Mouse (Mus musculus) forebrain, embryonic 12.5 days (tissue): ENCODE data around the gene Rpl21. TPM values are rescaled to one million over a fixed set of nuclear protein-coding genes. Genes with fewer than 3 reads are reported as not detected.

Source experiments
- ATAC-seq: fragments of 200-750 bp; cut with Nextera tagmentation; 2 replicates; pipeline ENCODE4 v1.8.0; 2017; ENCODE audit warnings: moderate TSS enrichment; ENCODE audit not compliant: low FRiP score
- H3K27ac ChIP-seq: fragments of 300-500 bp; sonication (generic); 2 replicates; pipeline ENCODE4 v1.5.1; 2016; ENCODE audit warnings: mild to moderate bottlenecking
- H3K27me3 ChIP-seq: fragments of 300-500 bp; sonication (generic); 2 replicates; pipeline ENCODE4 v1.6.1; 2016; ENCODE audit warnings: mild to moderate bottlenecking
- H3K36me3 ChIP-seq: fragments of 300-500 bp; sonication (generic); replicated peaks from 2 replicates; pipeline ENCODE4 v1.6.1; 2016; ENCODE audit warnings: mild to moderate bottlenecking
- H3K4me1 ChIP-seq: fragments of 300-500 bp; sonication (generic); 2 replicates; pipeline ENCODE4 v1.6.1; 2016
- H3K4me2 ChIP-seq: fragments of 300-500 bp; sonication (generic); 2 replicates; pipeline ENCODE4 v1.6.1; 2016; ENCODE audit warnings: mild to moderate bottlenecking, moderate library complexity
- H3K4me3 ChIP-seq: fragments of 300-500 bp; sonication (generic); replicated peaks from 2 replicates; pipeline ENCODE4 v1.5.1; 2016; ENCODE audit warnings: mild to moderate bottlenecking
- H3K9ac ChIP-seq: fragments of 300-500 bp; sonication (generic); 2 replicates; pipeline ENCODE4 v1.6.1; 2016; ENCODE audit warnings: mild to moderate bottlenecking
- H3K9me3 ChIP-seq: fragments of 300-500 bp; sonication (generic); 2 replicates; pipeline ENCODE4 v1.6.1; 2016
- WGBS: fragments of 180-500 bp; shearing (Covaris S2); methylation state at CpG from one replicate; pipeline ENCODE4 v1.1.7; 2016; 5-methylcytosine and 5-hydroxymethylcytosine counted together
- polyA plus RNA-seq: library from polyadenylated mRNA; unstranded; fragments of >200 nt; fragmentation: Nextera tagmentation; extraction: Ambion mirVana; gene quantifications from 2 replicates; pipeline ENCODE4 v1.2.1, GENCODE M21; 2016

The Rpl21 gene
- 413 and 432 TPM in 2 replicates for polyA plus RNA-seq

GRCm38 (mm10) chr5:146832769-146833448, at the start of gene Rpl21:
Rpl21 (plus strand) TSS chr5:146832890.
- Histone ChIP-seq H3K9me3 (no peaks in the 10 kb centered on the region), H3K4me3 (peak within 1 kb of the TSS; percentile 88), H3K9ac (peak within 1 kb of the TSS; percentile 94), H3K36me3 (peaks cover 39% of the 10 kb centered on the region), H3K27ac (peak within 1 kb of the TSS; percentile 86), H3K27me3 (no peaks in the 10 kb centered on the region), H3K4me2 (peak within 1 kb of the TSS; percentile 76), H3K4me1 (peaks cover 17% of the 10 kb centered on the region)
- under 1% methylated on average over 59 of the region's 60 CpGs for WGBS
- peak; percentile 99 for ATAC-seq

- H3K4me3 ChIP-seq, result no peak overlapping the region
- WGBS, result 90% methylated on average over 10 of the region's 10 CpGs
- no peak for ATAC-seq
Observed at GRCm38 (mm10) chr5:146783300-146783699, 49.4 kb upstream of the Rpl21 start.

DNA sequence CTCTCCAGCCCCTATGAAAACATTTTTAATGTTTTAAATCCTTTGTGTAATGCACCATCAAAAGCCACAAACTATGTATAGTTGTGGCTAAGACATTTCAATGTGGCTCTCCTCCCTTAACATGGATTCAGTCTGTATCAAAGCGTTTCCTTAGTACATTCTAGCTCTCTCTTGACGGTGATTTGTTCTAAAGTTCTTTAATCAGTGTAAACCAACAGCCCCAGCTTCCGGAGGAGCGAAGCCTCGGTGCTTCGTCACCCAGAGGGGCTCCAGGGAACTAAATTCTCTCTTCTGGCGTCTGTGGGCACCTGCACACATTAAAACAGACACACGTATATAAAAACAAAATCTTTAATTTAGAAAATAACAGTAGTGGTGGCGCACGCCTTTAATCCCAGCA, 48.8 kb upstream of the Rpl21 start:
- no peak overlapping the region for H3K4me3 ChIP-seq
- peaks cover 6% of the 10 kb centered on the region; the same call in 1 of the 2 replicates for H3K4me1 ChIP-seq
- no peak for ATAC-seq
- H3K9ac ChIP-seq, result no peak overlapping the region
- no peaks in the 10 kb centered on the region for H3K27me3 ChIP-seq
- no peaks in the 10 kb centered on the region for H3K9me3 ChIP-seq
- WGBS, result 97% methylated on average over 10 of the region's 10 CpGs
- no peak overlapping the region for H3K27ac ChIP-seq
- no peaks in the 10 kb centered on the region for H3K36me3 ChIP-seq
- H3K4me2 ChIP-seq, result no peak overlapping the region

More at GRCm38 (mm10) chr5:146783300-146783699, 49.4 kb upstream of the Rpl21 start:
- Histone ChIP-seq H3K4me2 (no peak overlapping the region), H3K9me3 (no peaks in the 10 kb centered on the region), H3K9ac (no peak overlapping the region), H3K4me1 (peaks cover 6% of the 10 kb centered on the region; the same call in 1 of the 2 replicates), H3K27me3 (no peaks in the 10 kb centered on the region), H3K36me3 (no peaks in the 10 kb centered on the region), H3K27ac (no peak overlapping the region)

DNA sequence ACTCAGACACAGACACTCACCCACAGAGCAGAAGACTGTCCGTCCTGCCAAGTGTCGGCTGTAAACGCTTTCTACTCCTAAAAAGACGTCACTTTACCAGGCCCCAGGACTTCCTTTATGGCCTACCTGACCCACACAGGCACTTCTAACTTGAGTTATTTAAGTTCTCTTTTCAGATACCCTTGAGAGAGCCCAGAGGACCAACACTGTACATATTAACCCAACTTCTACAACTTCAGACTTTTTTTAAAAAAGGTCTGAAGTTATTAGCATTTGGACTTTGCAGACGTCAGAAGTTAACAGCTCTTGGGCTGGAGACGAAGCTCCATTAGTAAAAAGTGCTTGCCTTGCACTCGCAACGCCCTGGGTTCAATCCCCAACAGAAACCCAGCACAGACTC, 46.6 kb upstream of the Rpl21 start:
- H3K27me3 ChIP-seq, result no peaks in the 10 kb centered on the region
- no peak for ATAC-seq
- no peak overlapping the region for H3K4me2 ChIP-seq
- 91% methylated on average over 8 of the region's 8 CpGs for WGBS
- H3K9ac ChIP-seq, result no peak overlapping the region
- H3K36me3 ChIP-seq, result no peaks in the 10 kb centered on the region
- H3K9me3 ChIP-seq, result no peaks in the 10 kb centered on the region
- H3K4me1 ChIP-seq, result peaks cover 20% of the 10 kb centered on the region
- H3K27ac ChIP-seq, result no peak overlapping the region
- H3K4me3 ChIP-seq, result no peak overlapping the region

DNA sequence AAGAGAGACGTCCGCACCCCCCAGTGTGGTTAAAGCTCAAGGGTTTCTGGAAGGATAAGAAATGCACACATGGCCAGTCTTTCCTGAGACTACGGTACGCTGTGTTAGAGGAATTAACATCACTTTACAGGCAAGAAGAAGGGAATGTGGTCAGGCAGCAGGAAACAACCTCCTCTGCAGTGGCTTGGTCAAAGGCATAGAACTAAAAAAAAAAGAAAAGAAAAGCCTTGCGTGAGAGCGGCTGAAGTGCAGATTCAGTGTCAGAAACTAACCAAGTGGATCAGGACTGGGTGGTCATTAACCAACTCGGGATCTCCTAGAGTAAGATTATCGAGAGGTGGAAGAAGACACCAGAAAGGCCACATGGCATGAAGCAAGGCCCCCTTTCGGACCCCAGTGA, 43.3 kb upstream of the Rpl21 start:
- Histone ChIP-seq H3K36me3 (no peaks in the 10 kb centered on the region), H3K9ac (no peak overlapping the region), H3K9me3 (no peaks in the 10 kb centered on the region), H3K4me1 (peaks cover 43% of the 10 kb centered on the region), H3K27ac (no peak overlapping the region), H3K4me2 (no peak overlapping the region), H3K27me3 (no peaks in the 10 kb centered on the region), H3K4me3 (no peak overlapping the region)
- no peak for ATAC-seq
- WGBS, result 85% methylated on average over 9 of the region's 9 CpGs

- Histone ChIP-seq H3K4me2 (no peak overlapping the region), H3K36me3 (no peaks in the 10 kb centered on the region), H3K4me1 (peaks cover 39% of the 10 kb centered on the region), H3K27me3 (no peaks in the 10 kb centered on the region), H3K4me3 (no peak overlapping the region), H3K27ac (no peak overlapping the region), H3K9ac (no peak overlapping the region), H3K9me3 (no peaks in the 10 kb centered on the region)
- WGBS, result 77% methylated on average over 8 of the region's 8 CpGs
- no peak for ATAC-seq
Observed at GRCm38 (mm10) chr5:146790944-146791343, 41.7 kb upstream of the Rpl21 start.

DNA sequence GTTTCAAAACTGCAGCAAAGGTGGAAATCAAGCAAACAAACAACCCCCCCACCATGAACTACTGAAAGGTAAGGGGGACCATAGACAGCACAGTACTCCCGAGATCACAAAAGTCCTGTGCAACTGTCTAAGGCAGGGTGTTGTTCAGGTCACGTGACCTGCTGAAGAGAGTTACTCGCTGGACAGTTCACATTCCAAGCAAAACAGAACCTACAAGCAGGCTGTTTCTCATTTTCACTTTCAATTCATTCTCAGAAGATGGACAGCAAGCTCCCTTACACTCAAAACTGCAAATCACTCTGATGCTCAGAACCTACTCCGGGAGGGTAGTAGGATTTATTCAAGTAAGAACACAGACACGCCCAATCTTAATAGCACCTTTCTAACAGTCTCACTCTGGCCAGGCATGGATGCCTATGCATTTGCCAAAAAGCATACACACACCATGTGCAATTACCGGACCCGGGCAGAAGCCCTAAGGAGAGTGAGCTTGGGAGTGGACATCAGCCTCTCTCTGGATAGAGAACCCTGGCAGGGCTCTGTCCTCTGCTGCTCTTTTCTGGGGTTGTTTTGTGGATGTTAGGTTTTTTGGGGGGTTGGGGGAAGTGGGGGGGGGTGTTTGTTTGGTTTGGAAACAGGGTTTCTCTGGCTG, 40.4 kb upstream of the Rpl21 start:
- no peak overlapping the region for H3K4me2 ChIP-seq
- 80% methylated on average over 7 of the region's 7 CpGs for WGBS

DNA sequence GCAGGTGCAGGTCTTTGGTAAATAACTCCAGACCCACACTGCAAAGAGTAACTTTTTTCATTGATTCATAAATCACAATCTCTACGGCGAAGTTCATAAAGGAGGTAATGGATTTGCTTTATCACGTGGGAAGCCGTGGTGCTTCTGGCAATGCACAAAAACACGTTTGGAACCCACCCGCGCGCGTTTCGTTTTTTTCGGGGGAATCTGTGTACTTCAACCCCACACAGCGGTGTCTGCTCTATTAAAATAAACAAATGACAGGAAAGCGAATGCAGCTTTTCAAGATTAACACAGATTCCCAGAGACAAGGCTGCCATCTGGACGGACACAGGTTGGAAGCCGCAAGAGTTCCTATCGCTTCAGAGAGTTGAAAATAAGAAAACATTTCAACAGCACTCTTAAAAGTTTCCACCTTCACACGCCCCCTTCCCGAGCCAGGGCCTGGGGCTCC, 39.0 kb upstream of the Rpl21 start:
- 8% methylated on average over 18 of the region's 18 CpGs for WGBS
- Histone ChIP-seq H3K4me1 (peaks cover 42% of the 10 kb centered on the region), H3K27me3 (no peaks in the 10 kb centered on the region), H3K27ac (peak overlapping the region; percentile 90), H3K4me3 (peak overlapping the region; percentile 95), H3K9ac (peak overlapping the region; percentile 93), H3K36me3 (no peaks in the 10 kb centered on the region), H3K9me3 (no peaks in the 10 kb centered on the region), H3K4me2 (peak overlapping the region; percentile 83)
- no peak for ATAC-seq

More for the DNA sequence above, 40.4 kb upstream of the Rpl21 start:
- H3K27ac ChIP-seq, result no peak overlapping the region
- no peak for ATAC-seq
- H3K27me3 ChIP-seq, result no peaks in the 10 kb centered on the region
- no peaks in the 10 kb centered on the region for H3K36me3 ChIP-seq
- no peaks in the 10 kb centered on the region for H3K9me3 ChIP-seq
- peaks cover 39% of the 10 kb centered on the region for H3K4me1 ChIP-seq
- H3K4me3 ChIP-seq, result no peak overlapping the region
- H3K9ac ChIP-seq, result no peak overlapping the region

DNA sequence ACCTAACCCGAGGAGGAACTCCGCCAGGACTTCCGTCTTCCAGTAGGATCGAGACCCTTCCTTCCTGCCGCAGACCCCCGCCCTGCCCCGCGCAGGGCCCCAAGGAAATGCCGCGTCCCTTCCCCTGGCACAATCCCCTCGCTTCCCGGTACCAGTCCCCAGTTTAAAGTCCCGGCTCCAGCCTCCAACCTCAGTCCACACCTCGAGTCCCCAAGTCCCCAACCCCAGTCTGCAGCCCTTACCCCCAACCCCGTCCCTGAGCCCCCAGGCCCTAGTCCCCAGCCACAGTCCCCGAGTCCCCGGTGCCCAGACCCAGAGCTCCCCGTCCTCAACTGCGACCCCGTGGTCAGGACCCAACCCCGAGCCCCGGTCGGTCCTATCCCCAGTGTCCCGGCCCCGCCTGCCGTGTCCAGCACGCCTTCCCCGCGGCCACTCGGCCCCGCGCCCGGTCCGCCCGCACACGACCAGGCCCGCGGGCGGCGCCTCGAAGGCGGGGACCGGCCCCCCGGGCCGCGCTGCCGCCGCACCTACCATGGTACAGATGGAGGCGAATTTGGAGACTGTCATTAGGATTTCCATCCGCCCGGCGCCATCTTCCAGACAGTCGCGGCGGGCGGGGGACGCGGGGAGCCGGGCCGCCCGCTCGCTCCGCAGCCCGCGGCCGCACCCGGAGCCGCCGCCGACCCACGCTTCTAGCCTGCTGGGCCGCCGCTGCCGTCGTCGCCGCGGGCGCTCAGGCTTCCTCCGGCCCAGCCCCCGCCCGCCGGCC, 38.4 kb upstream of the Rpl21 start:
- Histone ChIP-seq H3K4me2 (peak overlapping the region; percentile 83), H3K4me3 (peak overlapping the region; percentile 95), H3K4me1 (peaks cover 41% of the 10 kb centered on the region), H3K36me3 (no peaks in the 10 kb centered on the region), H3K27me3 (no peaks in the 10 kb centered on the region), H3K27ac (peak overlapping the region; percentile 90), H3K9ac (peak overlapping the region; percentile 93), H3K9me3 (no peaks in the 10 kb centered on the region)
- under 1% methylated on average over 75 of the region's 83 CpGs for WGBS
- peak; percentile 73 for ATAC-seq

GRCm38 (mm10) chr5:146794853-146795252, 37.8 kb upstream of the Rpl21 start, which contains the start of gene Usp12:
Usp12 (minus strand) TSS chr5:146795006.
- Histone ChIP-seq H3K27me3 (no peaks in the 10 kb centered on the region), H3K4me3 (peak within 1 kb of the TSS; percentile 95), H3K9me3 (no peaks in the 10 kb centered on the region), H3K4me1 (peaks cover 37% of the 10 kb centered on the region), H3K9ac (peak within 1 kb of the TSS; percentile 93), H3K27ac (peak within 1 kb of the TSS; percentile 90), H3K4me2 (peak within 1 kb of the TSS; percentile 83), H3K36me3 (no peaks in the 10 kb centered on the region)
- 1% methylated on average over 28 of the region's 51 CpGs for WGBS
- ATAC-seq, result peak; percentile 97

DNA sequence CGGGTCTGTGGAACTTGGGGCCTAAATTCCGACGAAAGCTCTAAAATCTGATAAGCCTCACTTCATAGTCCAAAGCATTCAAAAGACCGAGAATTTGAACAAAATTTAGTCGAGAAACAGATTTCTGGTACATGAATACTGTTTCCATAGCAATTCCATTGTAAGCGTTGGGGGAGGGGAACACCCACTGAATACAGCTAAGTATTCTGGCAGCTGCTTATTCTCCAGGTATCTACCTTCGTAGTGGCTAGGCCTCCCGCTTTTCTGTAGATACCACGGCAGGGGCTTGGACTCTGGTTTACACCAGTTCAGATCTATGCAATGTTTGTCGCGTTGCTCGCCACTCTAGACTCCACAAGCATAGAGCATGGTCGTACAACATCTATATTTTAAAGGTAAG, 37.0 kb upstream of the Rpl21 start:
- peaks cover 32% of the 10 kb centered on the region for H3K4me1 ChIP-seq
- no peaks in the 10 kb centered on the region for H3K9me3 ChIP-seq
- ATAC-seq, result no peak
- no peak overlapping the region for H3K27ac ChIP-seq
- H3K4me3 ChIP-seq, result no peak overlapping the region
- no peaks in the 10 kb centered on the region for H3K36me3 ChIP-seq
- no peak overlapping the region for H3K9ac ChIP-seq
- 68% methylated on average over 13 of the region's 13 CpGs for WGBS
- no peak overlapping the region for H3K4me2 ChIP-seq
- no peaks in the 10 kb centered on the region for H3K27me3 ChIP-seq

- Histone ChIP-seq H3K9ac (no peak overlapping the region), H3K36me3 (no peaks in the 10 kb centered on the region), H3K4me1 (peaks cover 12% of the 10 kb centered on the region), H3K27me3 (no peaks in the 10 kb centered on the region), H3K27ac (no peak overlapping the region), H3K4me2 (no peak overlapping the region), H3K9me3 (0 out of 2 replicates have a peak, but pooled peaks cover 8% of the 10 kb centered on the region), H3K4me3 (no peak overlapping the region)
- ATAC-seq, result no peak
- WGBS, result 67% methylated on average over 9 of the region's 9 CpGs
Observed at GRCm38 (mm10) chr5:146798031-146798430, 34.7 kb upstream of the Rpl21 start.
